Mouse (Mus musculus) heart, embryonic 10.5 days (tissue): ENCODE data around the gene 4931428F04Rik. TPM values are rescaled to one million over a fixed set of nuclear protein-coding genes. Genes with fewer than 3 reads are reported as not detected.
"Not testable (repeated sequence)": the region's sequence is repeated elsewhere in the genome, so short reads cannot be mapped to it uniquely, and the experiment has no call there.

Experiments used
- DNase-seq: peaks from one replicate; pipeline ENCODE4 v3.0.0-alpha.2; 2017; ENCODE audit warnings: low spot score
- H3K27ac ChIP-seq: fragments of 300-500 bp; sonication (generic); 2 replicates; pipeline ENCODE4 v1.5.1; 2016; ENCODE audit warnings: mild to moderate bottlenecking
- H3K27me3 ChIP-seq: fragments of 300-500 bp; sonication (generic); 2 replicates; pipeline ENCODE4 v1.6.1; 2016; ENCODE audit warnings: mild to moderate bottlenecking; ENCODE audit not compliant: poor library complexity, insufficient read depth, severe bottlenecking
- H3K36me3 ChIP-seq: fragments of 300-500 bp; sonication (generic); 2 replicates; pipeline ENCODE4 v1.6.1; 2016; ENCODE audit warnings: mild to moderate bottlenecking, moderate library complexity
- H3K4me1 ChIP-seq: fragments of 300-500 bp; sonication (generic); 2 replicates; pipeline ENCODE4 v1.6.1; 2016; ENCODE audit warnings: mild to moderate bottlenecking
- H3K4me3 ChIP-seq: fragments of 300-500 bp; sonication (generic); 2 replicates; pipeline ENCODE4 v1.5.1; 2016; ENCODE audit warnings: mild to moderate bottlenecking, moderate library complexity
- H3K9me3 ChIP-seq: fragments of 300-500 bp; sonication (generic); 2 replicates; pipeline ENCODE4 v1.6.1; 2016; ENCODE audit warnings: mild to moderate bottlenecking, moderate library complexity
- WGBS: fragments of 180-500 bp; shearing (Covaris S2); methylation state at CpG from one replicate; pipeline ENCODE4 v1.1.7; 2016; 5-methylcytosine and 5-hydroxymethylcytosine counted together
- microRNA counts: library from miRNA; unstranded; fragments of <30 nt; microRNA quantifications from one replicate; lab custom pipeline; 2017
- microRNA-seq: library from miRNA; unstranded; fragments of <30 nt; microRNA quantifications from one replicate; pipeline ENCODE4, GENCODE M21; 2017
- polyA plus RNA-seq: library from polyadenylated mRNA; unstranded; fragments of >200 nt; fragmentation: Nextera tagmentation; extraction: Ambion mirVana; gene quantifications from 2 replicates; pipeline ENCODE4 v1.2.1, GENCODE M21; 2016

Gene 4931428F04Rik
- polyA plus RNA-seq, 1 experiment from 2014 or later = 8.6 TPM

- Histone ChIP-seq H3K4me3 (no peak overlapping the region), H3K27ac (no peak overlapping the region), H3K36me3 (peaks cover 49% of the 10 kb centered on the region), H3K27me3 (no peaks in the 10 kb centered on the region), H3K9me3 (no peaks in the 10 kb centered on the region), H3K4me1 (no peaks in the 10 kb centered on the region)
- WGBS = 91% methylated on average over 14 of the region's 14 CpGs
- no peak for DNase-seq
These were observed 52.1 kb downstream of the 4931428F04Rik start for GRCm38 (mm10) chr8:105237442-105238142.

DNA sequence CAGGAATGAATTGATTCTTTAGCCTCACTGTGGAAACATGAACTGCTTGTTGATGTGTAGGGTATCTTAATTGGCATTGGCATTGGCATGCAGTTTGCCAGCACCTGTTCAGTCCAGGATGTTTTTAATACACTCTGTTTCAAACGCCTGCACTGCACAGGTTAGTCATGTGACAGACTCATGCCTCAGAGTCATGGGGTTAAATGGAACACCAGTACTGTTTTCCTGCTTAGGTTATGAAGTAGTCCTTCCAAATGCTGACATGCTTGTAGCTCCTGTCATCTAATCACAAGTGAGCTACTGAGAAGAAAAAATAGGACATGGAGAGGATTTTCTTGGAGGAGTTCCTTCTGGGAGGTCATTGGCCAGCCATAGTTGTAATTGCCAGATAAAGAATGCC is 54.5 kb downstream of the 4931428F04Rik start:
- Histone ChIP-seq H3K27ac (no peak overlapping the region), H3K27me3 (no peaks in the 10 kb centered on the region), H3K4me3 (no peak overlapping the region), H3K4me1 (0 out of 2 replicates have a peak, but pooled peaks cover 5% of the 10 kb centered on the region), H3K36me3 (peaks cover 32% of the 10 kb centered on the region), H3K9me3 (no peaks in the 10 kb centered on the region)
- 78% methylated on average over 1 of the region's 1 CpGs for WGBS
- DNase-seq = no peak

GRCm38 (mm10) chr8:105233126-105233935 is 56.3 kb downstream of the 4931428F04Rik start:
- Histone ChIP-seq H3K4me1 (0 out of 2 replicates have a peak, but pooled peaks cover 5% of the 10 kb centered on the region), H3K27ac (no peak overlapping the region), H3K27me3 (no peaks in the 10 kb centered on the region), H3K36me3 (peaks cover 18% of the 10 kb centered on the region; the same call in 1 of the 2 replicates), H3K4me3 (no peak overlapping the region), H3K9me3 (no peaks in the 10 kb centered on the region)
- no peak for DNase-seq
- WGBS = 77% methylated on average over 1 of the region's 1 CpGs

- H3K4me3 ChIP-seq, DNase-seq, H3K9me3 ChIP-seq, H3K4me1 ChIP-seq, H3K27ac ChIP-seq, H3K27me3 ChIP-seq: not testable (repeated sequence)
- H3K36me3 ChIP-seq = peaks cover 18% of the 10 kb centered on the region; the same call in 1 of the 2 replicates
- WGBS = 85% methylated on average over 4 of the region's 4 CpGs
These were observed 57.4 kb downstream of the 4931428F04Rik start for GRCm38 (mm10) chr8:105232321-105232693.

- 0 out of 2 replicates have a peak overlapping the region, but pooled peaks have one; percentile 29 for H3K27ac ChIP-seq
- WGBS = 80% methylated on average over 12 of the region's 12 CpGs
- H3K27me3 ChIP-seq = no peaks in the 10 kb centered on the region
- H3K4me3 ChIP-seq = no peak overlapping the region
- H3K36me3 ChIP-seq = peaks cover 17% of the 10 kb centered on the region; the same call in 1 of the 2 replicates
- no peaks in the 10 kb centered on the region for H3K9me3 ChIP-seq
- no peak for DNase-seq
- 0 out of 2 replicates have a peak, but pooled peaks cover 5% of the 10 kb centered on the region for H3K4me1 ChIP-seq
These were observed 58.0 kb downstream of the 4931428F04Rik start for GRCm38 (mm10) chr8:105231503-105232320.

MicroRNAs within 50 kb of the gene (microRNA counts, 519-probe panel; counts per million panel counts)
- microRNA mmu-miR-328 (lab: Ali Mortazavi, UCI) = not detected

Small RNA genes lying within 50 kb of the gene (microRNA-seq; reads per million reads assigned to microRNA genes)
- gene Gm27320 (not detected), gene Mir328 (251 reads per million, percentile 61 among the genes with 10 or more reads in this experiment)

Other genes starting within 250 kb of the 4931428F04Rik start
- gene Ces3a, start 241.3 kb downstream of the 4931428F04Rik start, polyA plus RNA-seq = not detected in 2 replicates
- 0.15 TPM in 1 of 2 replicates, not detected in the other for gene Ces3b, start 206.1 kb downstream of the 4931428F04Rik start, polyA plus RNA-seq
- gene Ces4a, start 158.1 kb downstream of the 4931428F04Rik start, polyA plus RNA-seq = not detected in 2 replicates
- 47.5 and 59.6 TPM in 2 replicates for gene Cbfb, start 119.2 kb downstream of the 4931428F04Rik start, polyA plus RNA-seq
- gene D230025D16Rik, start 64.7 kb downstream of the 4931428F04Rik start, polyA plus RNA-seq = 19.3 and 20.7 TPM in 2 replicates
- 7.6 and 8.1 TPM in 2 replicates for gene B3gnt9, start 34.7 kb downstream of the 4931428F04Rik start, polyA plus RNA-seq
- 19.0 and 19.4 TPM in 2 replicates for gene Tradd, start 25.3 kb downstream of the 4931428F04Rik start, polyA plus RNA-seq
- 2.0 and 2.4 TPM in 2 replicates for gene Fbxl8, start 25.2 kb downstream of the 4931428F04Rik start, polyA plus RNA-seq
- 0.16 TPM in 1 of 2 replicates, not detected in the other for gene Hsf4, start 20.1 kb downstream of the 4931428F04Rik start, polyA plus RNA-seq
- 1.2 and 1.3 TPM in 2 replicates for gene Nol3, start 13.7 kb downstream of the 4931428F04Rik start, polyA plus RNA-seq
- 16.7 and 18.9 TPM in 2 replicates for gene Exoc3l, start 6.2 kb upstream of the 4931428F04Rik start, polyA plus RNA-seq
- gene E2f4, start 7.8 kb upstream of the 4931428F04Rik start, polyA plus RNA-seq = 91.4 and 114 TPM in 2 replicates
- gene Elmo3, start 15.7 kb upstream of the 4931428F04Rik start, polyA plus RNA-seq = 3.9 and 4.4 TPM in 2 replicates
- 1.5 and 1.9 TPM in 2 replicates for gene Lrrc29, start 36.4 kb upstream of the 4931428F04Rik start, polyA plus RNA-seq
- gene Tmem208, start 36.5 kb upstream of the 4931428F04Rik start, polyA plus RNA-seq = 99.6 and 101 TPM in 2 replicates
- 2.1 and 3.0 TPM in 2 replicates for gene Fhod1, start 58.1 kb upstream of the 4931428F04Rik start, polyA plus RNA-seq
- 1.8 and 2.4 TPM in 2 replicates for gene Slc9a5, start 59.0 kb upstream of the 4931428F04Rik start, polyA plus RNA-seq
- 0.12 and 0.44 TPM in 2 replicates for gene Plekhg4, start 83.4 kb upstream of the 4931428F04Rik start, polyA plus RNA-seq
- not detected in 2 replicates for gene Kctd19, start 123.6 kb upstream of the 4931428F04Rik start, polyA plus RNA-seq
- 0.09 TPM in 1 of 2 replicates, not detected in the other for gene Lrrc36, start 123.7 kb upstream of the 4931428F04Rik start, polyA plus RNA-seq
- 25.5 and 28.4 TPM in 2 replicates for gene Tppp3, start 181.7 kb upstream of the 4931428F04Rik start, polyA plus RNA-seq
- 16.1 and 21.6 TPM in 2 replicates for gene Zdhhc1, start 207.0 kb upstream of the 4931428F04Rik start, polyA plus RNA-seq
- 14.8 and 37.5 TPM in 2 replicates for gene Hsd11b2, start 228.9 kb upstream of the 4931428F04Rik start, polyA plus RNA-seq